Mouse (Mus musculus): ENCODE results near the gene Mcfd2.
A peak's percentile ranks its signal among the peaks of the same experiment; 100 is the strongest.

Mcfd2 gene

DNA sequence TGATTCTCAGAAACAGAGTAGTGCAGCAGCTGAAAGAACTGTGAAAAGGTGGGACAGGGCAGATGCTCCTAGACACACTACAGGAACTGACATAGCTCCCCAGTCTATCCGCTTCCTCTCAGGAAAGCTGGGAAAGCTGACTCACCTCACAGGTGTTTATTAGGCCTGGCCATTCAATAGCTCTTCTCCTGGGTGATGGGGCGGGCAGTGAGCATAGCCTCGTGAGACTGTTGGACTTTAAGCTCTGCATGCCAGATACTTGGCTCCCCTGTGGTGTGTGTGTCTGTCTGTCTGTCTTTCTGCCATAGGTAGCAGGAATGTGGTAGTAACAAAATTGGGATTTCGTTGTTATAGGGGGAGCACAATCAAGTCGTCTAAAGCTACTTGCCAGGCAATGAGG, 23.6 kb upstream of the Mcfd2 start:
- ATAC-seq (ENCODE audit: insufficient number of reproducible peaks, low FRiP score, low TSS enrichment): no peak

DNA sequence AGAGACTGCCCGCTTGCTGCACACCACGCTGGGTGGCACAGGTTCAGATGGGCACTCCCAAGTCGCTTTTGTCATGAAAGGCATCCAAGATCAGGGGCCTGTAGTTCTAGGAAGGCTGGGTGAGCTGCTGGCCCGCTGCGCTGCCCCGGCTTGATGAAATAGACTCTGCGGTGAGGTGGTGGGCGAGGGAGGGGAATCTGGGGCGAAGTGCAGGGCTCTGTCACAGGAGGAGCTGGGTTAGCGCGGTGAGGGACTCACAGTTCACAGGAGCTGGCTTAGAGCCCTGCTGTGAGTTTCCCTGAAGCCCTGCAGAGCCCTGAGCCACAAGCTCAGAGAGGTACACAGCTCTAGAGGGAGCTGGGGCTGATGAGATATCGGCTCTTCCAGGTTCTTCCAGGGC, 22.4 kb upstream of the Mcfd2 start:
- no peak for ATAC-seq (ENCODE audit: insufficient number of reproducible peaks, low FRiP score, low TSS enrichment)

DNA sequence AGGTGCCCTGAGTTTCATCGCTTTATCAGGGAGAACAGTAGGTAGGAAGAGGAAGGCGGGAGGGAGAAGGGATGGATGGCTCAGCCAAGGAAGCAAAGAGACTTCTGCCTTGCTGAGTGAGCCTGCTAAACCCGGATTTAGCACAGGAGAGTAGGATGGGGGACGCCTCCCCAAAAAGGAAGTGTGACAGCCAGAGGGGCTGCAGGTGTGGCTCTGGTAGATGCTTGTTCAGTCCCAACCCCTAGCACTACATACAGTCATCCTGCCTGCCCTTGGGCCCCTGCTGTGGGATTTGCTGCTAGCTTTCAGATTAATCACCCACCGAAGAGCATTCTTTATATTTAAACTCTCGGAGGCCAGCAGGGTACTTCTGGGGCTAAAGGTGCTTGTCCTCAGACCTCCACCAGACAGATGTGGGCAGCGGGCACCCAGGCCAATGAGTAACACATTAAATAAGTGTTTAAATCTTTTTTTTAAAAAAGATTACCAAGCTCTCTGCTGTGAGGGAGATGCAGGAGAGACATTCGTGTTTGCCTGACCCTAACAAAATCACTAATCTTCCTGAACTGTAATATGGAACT, 21.6 kb upstream of the Mcfd2 start:
- ATAC-seq (ENCODE audit: insufficient number of reproducible peaks, low FRiP score, low TSS enrichment): no peak

DNA sequence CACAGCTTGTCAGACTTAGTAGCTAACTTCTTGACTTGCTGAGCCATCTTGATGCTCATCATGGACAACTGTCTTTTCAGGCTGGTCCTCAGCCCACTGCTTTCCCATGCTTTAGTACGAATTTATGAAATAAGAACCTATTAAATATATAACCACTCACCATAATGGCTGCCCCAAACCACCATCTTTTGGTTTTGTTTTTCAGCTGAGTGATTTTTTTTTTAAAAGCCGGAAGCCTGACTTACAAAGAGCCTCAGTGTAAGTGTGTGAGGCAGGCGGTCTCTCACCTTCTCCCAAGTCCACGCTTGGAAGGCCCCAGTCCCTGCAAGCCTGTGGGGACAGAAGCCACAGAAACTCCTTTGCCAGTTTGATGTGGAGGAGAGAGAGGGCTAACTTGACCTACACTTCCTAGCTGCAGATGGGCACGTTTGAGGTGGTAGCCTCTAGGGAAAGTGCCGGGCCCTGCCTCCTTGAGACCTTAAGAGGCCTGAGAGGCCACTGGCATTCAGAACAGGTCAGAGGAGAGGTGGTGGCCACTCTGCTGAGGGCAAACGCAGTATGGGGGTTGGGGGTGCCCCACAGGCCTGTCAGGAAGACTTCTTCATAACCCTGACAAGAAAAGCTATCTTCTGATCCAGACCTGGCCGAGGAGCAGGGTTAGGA, 20.9 kb upstream of the Mcfd2 start:
- no peak for ATAC-seq (ENCODE audit: insufficient number of reproducible peaks, low FRiP score, low TSS enrichment)

DNA sequence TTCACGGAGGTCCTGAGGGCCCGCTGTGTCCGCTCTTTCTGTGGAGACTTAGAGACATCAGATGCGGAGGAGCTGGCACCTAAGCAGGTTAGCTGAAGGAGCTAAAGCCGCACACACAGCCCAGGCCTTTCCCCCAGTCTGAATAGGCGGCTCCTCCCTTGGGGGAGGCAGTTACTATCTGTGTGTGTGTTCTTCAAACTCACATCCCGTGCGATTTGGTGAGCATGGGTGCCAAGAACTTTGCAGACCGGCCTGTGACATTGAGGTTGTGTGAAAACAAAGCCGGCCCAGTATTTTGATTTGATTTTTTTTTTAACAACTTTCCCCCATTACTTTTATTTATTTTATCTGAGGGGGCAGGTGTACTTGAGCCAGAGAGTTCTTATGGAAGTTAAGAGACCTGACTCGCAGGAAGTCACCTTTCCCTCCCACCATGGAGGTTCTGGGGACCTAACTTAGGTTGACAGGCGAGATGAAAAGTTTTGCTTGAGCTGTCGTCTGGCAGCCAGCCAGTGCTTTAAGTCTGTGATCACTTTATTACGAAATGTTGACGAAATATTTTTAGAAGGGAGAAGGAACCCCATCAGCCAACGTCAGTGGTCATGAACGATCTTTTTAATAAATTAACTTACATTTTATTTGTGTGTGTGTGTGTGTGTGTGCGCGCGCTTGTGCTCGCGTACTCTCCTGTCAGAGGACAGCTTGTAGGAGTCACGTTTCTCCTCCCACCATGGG, 20.2 kb upstream of the Mcfd2 start:
- ATAC-seq (ENCODE audit: insufficient number of reproducible peaks, low FRiP score, low TSS enrichment): no peak

DNA sequence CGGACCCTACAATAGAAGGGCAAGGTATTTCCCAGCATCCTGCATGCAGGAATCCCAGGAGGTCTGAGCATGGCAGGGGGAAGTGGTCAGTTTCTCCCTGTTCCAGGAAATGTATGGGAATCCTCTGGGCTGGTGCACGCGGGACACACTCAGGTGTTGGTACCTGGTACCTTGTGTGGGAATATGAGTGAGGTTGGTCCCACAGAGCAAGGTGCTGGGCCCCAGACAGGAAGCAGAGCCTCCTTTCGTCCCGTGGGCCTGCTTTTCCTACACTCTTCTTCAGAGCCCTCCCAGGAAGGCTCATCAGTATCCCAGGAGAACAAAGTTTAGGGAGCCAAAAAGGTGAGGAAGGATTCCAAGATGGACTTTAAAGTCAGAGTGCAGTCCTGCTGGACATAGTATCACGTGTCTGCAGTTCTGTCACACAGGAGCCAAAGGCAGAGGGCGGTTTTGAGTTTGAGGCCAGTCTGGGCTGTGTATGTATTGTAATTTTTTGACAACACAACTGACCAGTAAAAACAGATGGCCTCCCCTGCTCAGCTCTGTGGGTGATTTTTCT, 18.8 kb upstream of the Mcfd2 start:
- no peak for ATAC-seq (ENCODE audit: insufficient number of reproducible peaks, low FRiP score, low TSS enrichment)

DNA sequence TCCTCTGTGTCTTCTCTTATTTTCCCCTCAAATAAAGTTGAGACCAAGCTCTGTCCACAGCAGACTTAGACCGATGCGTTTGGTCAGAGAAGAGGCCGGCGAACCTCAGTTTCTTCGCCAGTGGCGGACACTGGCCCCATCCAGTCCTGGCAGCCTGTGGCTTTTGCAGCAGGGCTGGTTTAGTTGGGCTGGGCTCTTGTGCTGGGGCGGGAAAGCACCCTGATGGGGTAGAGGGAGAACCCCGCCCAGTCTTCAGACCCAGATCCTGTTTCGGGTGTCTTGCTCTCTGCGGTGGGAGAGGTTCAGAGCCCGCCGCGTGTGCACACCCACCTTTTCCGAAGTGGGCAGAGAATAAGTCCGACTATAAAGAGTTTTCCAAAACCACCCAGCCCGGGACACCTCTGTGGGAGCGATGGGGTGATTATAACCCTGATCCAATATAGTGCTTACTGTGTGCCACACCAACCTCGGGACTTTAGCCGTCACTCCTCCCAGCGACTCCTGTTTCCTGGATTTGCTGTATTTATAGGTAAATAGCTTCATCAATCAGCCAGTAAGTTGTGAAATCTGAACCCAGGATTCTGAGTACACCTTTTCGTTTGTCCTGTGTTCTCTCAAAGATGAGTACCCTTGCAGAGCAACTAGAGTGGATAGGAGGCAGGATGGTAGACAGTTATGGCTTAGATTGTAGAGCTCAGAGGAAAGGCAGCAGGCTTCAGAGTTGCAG, 18.2 kb upstream of the Mcfd2 start:
- ATAC-seq (ENCODE audit: insufficient number of reproducible peaks, low FRiP score, low TSS enrichment): no peak

DNA sequence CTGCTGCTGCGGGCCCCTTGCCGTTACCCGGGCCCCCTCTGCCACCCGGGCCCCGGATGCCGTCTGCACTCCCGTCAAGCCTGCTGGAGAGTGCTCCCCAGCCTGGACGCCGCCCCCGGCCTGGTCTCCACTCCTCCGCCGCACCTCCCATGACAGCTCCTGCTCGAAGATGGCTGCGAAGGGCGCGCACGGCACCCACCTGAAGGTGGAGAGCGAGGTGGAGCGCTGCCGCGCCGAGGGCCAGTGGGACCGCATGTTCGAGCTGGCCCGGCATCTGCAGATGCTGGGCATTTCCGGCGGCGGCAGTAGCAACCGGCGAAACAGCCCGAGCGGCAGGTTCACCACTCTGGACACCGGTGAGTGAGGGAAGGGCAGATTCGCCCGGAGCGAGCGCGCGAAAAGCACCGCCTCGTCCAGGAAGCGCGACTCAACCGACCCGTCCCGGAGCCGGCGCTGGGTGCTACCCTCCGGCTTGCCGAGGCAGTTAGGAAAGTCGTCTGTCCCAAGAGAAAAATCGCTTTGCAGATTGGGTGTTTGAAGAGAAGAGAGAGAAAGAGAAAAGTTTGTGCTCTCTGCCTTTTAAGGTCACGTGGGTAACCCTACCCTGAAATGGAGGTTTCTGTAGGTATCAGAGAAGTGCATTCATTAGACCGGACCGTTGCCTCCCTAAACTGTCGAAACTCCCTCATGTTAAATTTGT, 17.5 kb upstream of the Mcfd2 start:
- ATAC-seq (ENCODE audit: insufficient number of reproducible peaks, low FRiP score, low TSS enrichment): peak; percentile 62

DNA sequence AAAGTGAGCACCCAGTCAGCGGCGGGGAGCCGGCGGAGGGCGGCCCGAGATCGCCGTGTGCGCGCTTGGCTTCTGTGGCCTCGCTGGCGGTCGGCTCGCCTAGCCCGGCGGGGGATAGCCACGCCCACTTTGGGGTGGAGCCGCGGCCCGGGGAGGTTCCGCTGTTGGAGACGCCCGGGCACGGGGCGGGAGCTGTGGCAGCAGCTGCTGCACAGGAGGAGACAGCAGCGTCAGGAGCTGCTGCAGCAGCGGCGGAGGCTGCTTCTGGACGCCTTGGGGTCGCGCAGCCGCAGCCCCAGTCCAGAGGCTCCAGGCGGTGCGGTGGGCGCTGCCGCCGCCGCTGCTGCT, 16.9 kb upstream of the Mcfd2 start, which contains the start of gene Ttc7:
Ttc7 (plus strand) TSS at position 181 of the 348 bp plus-strand sequence.
- ATAC-seq (ENCODE audit: insufficient number of reproducible peaks, low FRiP score, low TSS enrichment): peak; percentile 59

DNA sequence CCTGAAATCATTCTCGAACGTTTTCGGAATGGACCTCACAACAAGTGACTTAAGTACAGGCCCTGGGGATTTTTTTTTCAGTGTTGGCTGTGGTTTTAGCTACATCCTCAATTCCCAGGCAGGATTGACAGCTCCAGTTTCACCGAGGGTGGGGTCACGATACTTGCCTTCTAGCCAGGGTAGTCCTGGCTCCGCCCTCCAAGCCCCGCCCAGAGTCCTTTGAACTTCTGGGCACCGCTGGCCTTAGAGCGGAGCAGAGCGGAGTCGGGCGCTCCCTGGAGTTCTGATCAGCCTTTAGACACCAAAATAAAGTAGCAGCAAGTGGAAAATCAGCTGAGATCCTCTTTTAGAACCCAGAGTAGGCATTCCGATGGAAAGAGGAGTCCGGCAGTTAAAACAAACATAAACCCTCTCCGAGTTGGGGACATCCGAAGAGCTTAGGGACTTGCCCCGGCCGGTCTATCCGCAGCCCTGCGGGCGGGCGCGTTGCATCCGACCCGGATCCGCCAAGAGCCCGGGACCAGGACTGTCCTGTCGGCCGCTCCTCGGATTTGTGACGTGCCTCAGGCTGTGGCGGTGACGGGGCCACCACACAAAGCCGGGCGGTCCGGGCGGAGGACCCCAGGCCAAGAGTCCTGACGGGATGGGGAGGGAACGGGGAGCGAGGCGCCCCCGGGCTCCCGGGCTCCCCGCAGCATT, 16.4 kb upstream of the Mcfd2 start:
- ATAC-seq (ENCODE audit: insufficient number of reproducible peaks, low FRiP score, low TSS enrichment): peak; percentile 34

DNA sequence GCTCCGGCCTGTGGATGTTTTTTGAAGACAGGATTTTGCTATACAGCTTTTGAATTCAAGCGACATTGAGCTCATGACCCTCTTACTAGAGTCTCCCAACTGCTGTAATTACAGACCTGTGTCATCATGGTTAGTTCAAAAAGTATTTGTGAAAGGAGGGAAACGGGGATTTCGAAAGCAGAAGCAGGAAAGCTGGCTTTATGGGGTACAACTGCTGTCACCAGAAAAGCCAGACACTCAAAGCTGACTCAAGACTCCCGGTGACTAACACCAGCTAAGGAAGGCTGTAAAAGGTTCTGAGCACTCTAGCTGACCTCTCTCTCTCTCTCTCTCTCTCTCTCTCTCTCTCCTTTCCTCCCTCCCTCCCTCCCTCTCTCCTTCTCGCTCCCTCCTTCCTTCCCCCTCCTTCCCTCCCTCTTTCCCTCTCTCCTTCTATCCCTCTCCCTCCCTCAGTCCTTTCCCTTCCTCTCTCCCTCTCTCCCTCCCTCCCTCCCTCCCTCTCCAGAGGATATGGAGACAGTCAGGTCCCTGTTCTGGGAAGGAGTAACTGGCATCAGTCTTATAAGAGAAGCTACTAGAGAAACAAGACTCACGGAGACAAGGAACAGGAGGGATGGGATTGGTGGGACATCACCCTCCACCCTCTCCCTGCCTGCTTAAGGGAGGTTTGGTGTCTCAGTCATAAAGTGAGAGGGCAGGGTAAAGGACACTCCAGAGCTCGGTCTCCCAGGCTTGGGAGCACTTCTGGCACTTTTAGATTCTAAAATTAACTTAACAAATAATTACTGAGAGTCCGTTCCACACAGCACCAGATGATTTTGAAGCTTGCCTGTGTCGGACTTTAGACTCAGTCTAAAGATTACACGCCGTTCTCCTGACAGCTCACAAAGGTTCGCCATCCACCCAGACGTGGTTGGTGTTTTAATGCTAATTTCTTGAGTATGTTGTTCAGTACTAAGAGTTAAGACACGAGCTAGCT, 9.9 kb upstream of the Mcfd2 start:
- ATAC-seq (ENCODE audit: insufficient number of reproducible peaks, low FRiP score, low TSS enrichment): no peak

DNA sequence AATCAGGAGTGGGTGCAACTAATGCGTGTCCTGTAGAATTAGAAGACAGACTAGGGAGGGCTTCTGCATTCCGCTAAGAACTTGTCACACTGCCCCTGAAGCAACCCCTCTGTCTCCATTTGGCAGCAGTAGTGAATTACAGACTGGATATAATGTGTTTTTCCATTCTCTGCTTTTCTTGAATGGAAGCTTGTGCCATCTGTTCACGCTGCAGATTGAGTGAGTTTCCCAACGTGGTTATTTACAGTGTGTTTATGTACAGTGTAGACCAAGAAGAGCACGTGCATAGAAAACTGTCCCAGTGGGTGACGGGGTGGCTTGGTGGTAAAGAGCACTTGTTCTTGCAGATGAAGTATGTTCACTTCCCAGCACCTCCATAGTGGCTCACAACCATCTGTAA, 3.7 kb upstream of the Mcfd2 start:
- ATAC-seq (ENCODE audit: insufficient number of reproducible peaks, low FRiP score, low TSS enrichment): no peak

DNA sequence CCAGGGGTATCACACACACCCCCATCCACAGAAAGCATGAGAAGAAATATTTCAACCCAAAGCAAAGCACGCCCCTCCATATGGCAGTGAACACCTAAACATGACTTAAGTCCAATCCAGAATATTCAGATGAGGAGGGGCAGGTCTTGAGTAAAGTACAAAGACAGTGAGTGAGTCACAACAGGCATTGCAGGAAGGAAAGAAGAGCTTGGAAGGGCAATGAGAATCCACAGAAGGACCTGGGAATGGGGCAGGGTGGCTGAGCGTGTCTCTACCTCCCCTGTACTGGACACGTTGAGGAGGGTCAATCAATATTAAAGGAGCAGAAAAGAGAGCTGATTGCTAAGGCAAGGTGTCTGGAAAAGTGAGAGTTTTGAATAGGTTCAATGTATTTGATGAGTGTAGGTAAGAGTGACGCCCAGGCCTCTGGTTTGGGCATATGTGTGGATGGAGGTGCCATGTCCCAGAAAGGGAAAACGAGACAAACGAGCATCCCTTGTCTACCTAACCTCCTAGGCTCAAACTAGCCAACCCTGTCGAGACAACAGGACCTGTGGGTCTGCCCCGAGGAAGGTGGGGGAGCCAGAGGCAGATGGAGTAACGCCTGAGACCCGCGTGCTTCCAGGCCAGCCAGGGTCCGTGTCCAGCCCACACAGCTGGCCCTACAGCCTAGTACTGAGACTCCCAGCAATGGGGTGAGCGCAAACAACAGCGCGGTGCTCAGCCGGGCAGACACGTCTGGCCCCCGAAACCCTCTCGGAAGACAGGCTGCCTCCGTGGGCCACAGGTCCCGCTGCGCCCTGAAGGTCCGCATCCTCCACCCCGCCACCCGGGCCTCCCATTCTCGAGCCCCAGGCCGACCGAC, 576 bp downstream of the Mcfd2 start:
- peak; percentile 46 for ATAC-seq (ENCODE audit: insufficient number of reproducible peaks, low FRiP score, low TSS enrichment)

DNA sequence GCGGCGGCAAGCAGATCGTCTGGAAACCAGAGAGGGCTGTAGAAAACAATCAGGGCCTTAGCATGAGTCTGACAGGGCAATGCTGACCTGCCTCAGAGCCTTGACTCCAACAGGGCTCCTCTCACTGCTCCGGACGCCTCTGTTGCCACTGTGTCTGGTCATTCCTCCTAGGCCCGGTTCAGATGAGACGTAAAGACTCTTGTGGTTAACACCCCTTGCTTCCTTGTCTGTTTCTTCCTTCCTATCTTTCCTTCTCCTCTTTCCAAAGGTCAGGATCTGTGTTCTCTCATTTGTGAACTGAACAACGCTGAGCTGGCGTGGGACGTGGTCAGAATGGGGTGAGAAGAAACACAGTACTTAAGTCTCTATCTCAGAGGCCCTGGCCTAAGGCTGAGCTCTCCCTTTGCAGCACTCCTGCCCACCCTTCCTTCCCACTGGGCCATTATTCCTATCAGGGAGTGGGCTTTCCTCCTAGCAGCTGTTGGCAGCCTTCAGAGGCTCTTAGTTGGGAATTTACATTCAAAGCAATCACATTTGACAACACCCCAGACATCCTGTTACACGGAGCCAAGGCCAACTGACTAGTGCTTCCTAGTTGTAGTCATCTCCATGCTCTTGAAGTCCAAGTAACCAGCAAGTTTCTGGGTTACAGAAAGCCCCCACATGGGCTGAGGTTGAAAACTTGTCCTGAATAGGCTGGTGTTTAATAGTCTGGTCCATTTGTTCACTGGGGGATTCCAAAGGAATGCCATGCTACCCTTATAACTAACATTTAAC, 1.5 kb downstream of the Mcfd2 start:
- no peak for ATAC-seq (ENCODE audit: insufficient number of reproducible peaks, low FRiP score, low TSS enrichment)

DNA sequence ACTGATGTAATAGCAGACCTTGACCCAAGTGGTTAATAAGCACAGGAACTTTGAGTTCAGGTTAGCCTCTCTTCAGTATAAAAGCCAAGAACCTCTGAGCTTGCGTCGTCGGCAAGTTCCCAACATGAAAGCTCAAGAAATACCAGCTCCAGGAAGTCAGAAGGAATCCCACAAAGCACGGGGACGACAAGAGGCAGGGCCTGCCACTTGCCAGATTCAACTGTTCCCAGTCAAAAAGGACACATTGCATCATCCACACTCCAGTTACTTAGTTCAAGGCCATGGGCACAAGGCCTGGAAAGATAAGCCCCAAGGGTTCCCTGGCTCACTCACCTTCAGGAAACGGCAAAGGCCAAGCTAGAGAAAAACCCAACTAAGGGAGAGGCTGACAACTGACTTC, 2.3 kb downstream of the Mcfd2 start:
- ATAC-seq (ENCODE audit: insufficient number of reproducible peaks, low FRiP score, low TSS enrichment): no peak

DNA sequence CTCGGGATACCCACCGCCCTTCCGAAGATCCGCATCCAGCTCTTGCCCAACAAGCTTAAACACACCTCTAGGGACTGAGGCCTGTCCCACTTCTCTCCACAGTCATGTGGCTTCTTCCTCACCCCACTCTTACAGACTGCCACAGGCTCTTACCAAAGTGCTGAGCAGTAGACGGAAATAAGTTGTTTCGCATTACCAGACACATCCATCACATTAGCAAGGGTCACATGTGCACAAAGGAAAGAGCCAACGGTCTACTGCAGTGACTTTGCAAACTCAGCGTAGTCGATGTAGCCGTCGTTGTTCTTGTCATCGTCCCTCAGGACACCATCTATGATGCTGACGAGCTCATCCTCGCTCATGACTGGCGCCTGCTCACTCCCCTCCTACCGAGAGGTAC, 10.1 kb downstream of the Mcfd2 start:
- ATAC-seq (ENCODE audit: insufficient number of reproducible peaks, low FRiP score, low TSS enrichment): no peak

DNA sequence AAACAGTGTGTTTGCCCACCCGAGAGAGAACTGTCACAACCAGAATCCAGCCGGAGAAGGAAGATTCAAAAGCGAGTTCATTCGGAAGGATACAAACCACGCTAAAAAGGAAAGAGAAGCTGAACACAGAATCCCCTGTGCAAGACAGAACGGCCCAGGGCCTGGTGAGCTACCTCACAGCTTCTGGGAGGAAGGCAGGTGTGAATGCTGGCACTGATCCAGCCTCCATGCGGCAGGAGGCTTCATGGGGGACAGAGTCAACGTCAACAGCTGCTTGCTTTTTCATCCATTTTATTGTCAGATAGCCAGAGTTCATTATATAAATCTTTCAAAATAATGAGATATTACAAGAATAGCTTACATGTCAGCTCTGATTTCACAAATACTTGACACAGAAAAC, 11.4 kb downstream of the Mcfd2 start:
- ATAC-seq (ENCODE audit: insufficient number of reproducible peaks, low FRiP score, low TSS enrichment): no peak
